Mouse (Mus musculus) olfactory bulb, adult 2 months (tissue): Measurements from ENCODE around the gene Hcar1.

Source experiments
- CTCF ChIP-seq: fragments of 200-500 bp; IDR thresholded peaks from 2 replicates; pipeline ENCODE4 v1.5.1; 2012; ENCODE audit warnings: low read depth, mild to moderate bottlenecking, low read length, moderate library complexity; ENCODE audit not compliant: insufficient read depth
- POLR2A ChIP-seq: fragments of 200-500 bp; IDR thresholded peaks from 2 replicates; pipeline ENCODE4 v1.6.1; 2012; ENCODE audit warnings: mild to moderate bottlenecking, low read depth, low read length, moderate library complexity; ENCODE audit not compliant: insufficient read depth

GRCm38 (mm10) chr5:123863934-123864333 is 15.9 kb downstream of the Hcar1 start:
- TF ChIP-seq POLR2A: no peak
- no peak for TF ChIP-seq CTCF
